Mouse (Mus musculus) C2C12 (cell line): ENCODE results near the gene Dmrt3.

Experiments
- CEBPB ChIP-seq: IDR thresholded peaks from one replicate; pipeline ENCODE4 v1.6.1; 2011; ENCODE audit warnings: low read depth, mild to moderate bottlenecking, control low read depth, moderate library complexity
- CTCF ChIP-seq: IDR thresholded peaks from one replicate; pipeline ENCODE4 v1.5.1; 2011; ENCODE audit not compliant: control insufficient read depth, insufficient read depth, insufficient read length
- FOSL1 ChIP-seq: IDR thresholded peaks from one replicate; pipeline ENCODE4 v1.8.0; 2011; ENCODE audit warnings: mild to moderate bottlenecking, low read length; ENCODE audit not compliant: poor library complexity, insufficient read depth, severe bottlenecking
- MAX ChIP-seq: IDR thresholded peaks from one replicate; pipeline ENCODE4 v1.6.1; 2011; ENCODE audit warnings: mild to moderate bottlenecking, control low read depth
- MYOD1 ChIP-seq: IDR thresholded peaks from one replicate; pipeline ENCODE4 v1.6.1; 2011; ENCODE audit warnings: low read depth; ENCODE audit not compliant: control insufficient read depth, insufficient read length
- MYOG ChIP-seq: IDR thresholded peaks from one replicate; pipeline ENCODE4 v1.6.1; 2011; ENCODE audit not compliant: control insufficient read depth, insufficient read length; ENCODE audit errors: extremely low read depth
- USF1 ChIP-seq: IDR thresholded peaks from one replicate; pipeline ENCODE4 v1.6.1; 2011; ENCODE audit warnings: low read depth, mild to moderate bottlenecking, control low read depth, moderate library complexity

GRCm38 (mm10) chr19:25608961-25609850 lies 895 bp upstream of the Dmrt3 start:
- TF ChIP-seq CTCF, result no peak
- no peak for TF ChIP-seq USF1
- TF ChIP-seq MYOD1, result no peak
- TF ChIP-seq MAX, result no peak
- no peak for TF ChIP-seq CEBPB
- TF ChIP-seq FOSL1, result no peak
- no peak for TF ChIP-seq MYOG
